Mouse (Mus musculus): ENCODE measurements around the gene Pde2a.

GRCm38 (mm10) chr7:101504507-101504906, 83.0 kb downstream of the Pde2a start:
- TF ChIP-seq MXI1 (IDR thresholded peaks at IDR 0.05; ENCODE audit: low read depth, low read length) (peak; percentile 69), CHD2 (IDR thresholded peaks at IDR 0.05; ENCODE audit: low read length) (no peak)

Measured in MEL (cell line).